Mouse (Mus musculus) urinary bladder, adult 18-20 months (tissue): ENCODE results near the gene Thap12.

Experiments used
- DNase-seq, 2 experiments: peaks; one replicate each; pipeline ENCODE4 v3.0.0; 2022; ENCODE audit warnings: low spot score in 2 of 2, mixed read lengths in 2 of 2

Gene Thap12

DNA sequence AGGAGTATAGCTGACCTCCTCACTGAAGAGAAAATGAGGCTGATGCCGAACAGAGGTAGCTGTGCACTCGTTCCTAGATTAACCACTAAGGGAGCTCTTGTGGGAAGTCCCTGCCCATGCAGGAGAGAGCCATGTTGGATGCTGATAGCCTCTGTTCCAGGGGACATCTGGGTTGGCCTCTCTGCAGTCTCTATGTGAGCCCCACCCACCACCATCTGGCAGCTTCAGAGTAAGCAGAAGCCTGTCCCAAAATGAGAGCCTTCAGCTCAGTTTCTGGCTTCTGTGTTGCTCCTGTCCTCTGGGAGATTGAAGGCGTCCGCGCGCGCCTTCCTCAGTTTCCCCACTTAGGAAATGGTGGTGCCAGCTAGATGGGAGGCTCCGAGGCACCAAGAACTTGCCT is 53.7 kb downstream of the Thap12 start:
- no peak for DNase-seq

DNA sequence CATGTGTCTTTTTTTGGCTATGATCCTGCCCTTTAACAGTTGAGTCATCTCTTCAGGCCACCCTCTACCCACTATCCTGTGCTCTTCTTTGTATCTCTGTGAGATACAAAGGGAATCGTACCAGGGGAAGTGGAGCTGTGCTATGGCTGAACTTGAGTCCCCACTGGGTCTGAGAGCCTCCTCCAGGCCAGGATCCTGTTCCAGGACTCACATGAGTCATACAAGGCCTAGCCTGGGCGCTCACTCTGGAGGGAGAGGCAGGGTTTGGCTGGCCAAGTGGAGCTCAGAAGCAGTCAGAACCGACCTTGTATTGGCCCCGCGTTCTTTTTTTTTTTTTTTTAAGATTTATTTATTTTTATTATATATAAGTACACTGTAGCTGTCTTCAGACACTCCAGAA is 57.2 kb downstream of the Thap12 start:
- DNase-seq: peak in 1 of 2 experiments; percentile 22

DNA sequence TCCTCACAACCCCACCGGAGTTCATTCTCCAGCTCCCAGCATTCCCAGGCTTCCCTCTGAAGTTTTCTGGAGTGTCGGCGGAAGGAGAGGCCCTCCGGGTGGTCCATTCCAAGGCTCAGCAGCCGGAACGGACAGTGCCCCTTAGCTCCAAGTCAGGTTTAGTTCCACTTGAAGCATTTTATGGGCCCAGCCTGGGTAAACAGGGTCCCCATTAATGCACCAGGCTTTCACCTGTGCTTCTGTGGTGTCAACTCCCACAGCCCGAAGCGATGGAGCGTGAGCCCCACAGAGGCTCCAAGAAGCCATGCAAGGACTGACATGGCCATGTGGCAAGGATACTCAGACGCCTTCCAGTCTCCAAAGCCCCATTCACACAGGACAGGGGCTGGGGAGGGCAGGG is 61.0 kb downstream of the Thap12 start:
- no peak for DNase-seq

DNA sequence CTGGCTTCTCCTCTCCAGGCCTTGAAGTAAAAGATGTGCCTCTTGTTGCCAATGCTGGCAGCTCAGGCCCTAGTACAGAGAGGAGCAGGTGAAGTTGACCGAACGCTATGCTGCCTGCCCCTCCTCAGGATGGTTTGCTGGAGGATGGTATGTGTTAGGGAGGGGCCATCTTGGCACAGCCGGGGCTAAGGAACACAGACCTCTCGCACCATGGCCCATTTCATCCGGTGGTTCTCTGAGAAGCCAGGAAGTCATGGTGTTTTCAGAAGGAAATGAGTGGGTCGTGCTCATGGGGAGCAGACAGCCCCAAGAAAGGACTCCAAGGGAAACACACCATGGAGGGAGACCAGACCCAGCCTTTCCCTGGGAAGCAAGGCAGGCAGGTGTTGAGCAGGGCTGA is 64.4 kb downstream of the Thap12 start:
- no peak for DNase-seq
